Mouse (Mus musculus) E14TG2a.4 (cell line): ENCODE results near the gene Krt83.

Experiments
- H3K27me3 ChIP-seq: 2 replicates; pipeline ENCODE4 v1.6.1; 2014; ENCODE audit warnings: low read length, control low read depth; ENCODE audit not compliant: insufficient read depth
- H3K36me3 ChIP-seq: 2 replicates; pipeline ENCODE4 v1.6.1; 2014; ENCODE audit warnings: low read length, control low read depth; ENCODE audit not compliant: insufficient read depth
- H3K4me1 ChIP-seq: replicated peaks from 2 replicates; pipeline ENCODE4 v1.6.1; 2014; ENCODE audit warnings: low read depth, low read length, control low read depth
- H3K4me3 ChIP-seq: replicated peaks from 2 replicates; pipeline ENCODE4 v1.5.1; 2014; ENCODE audit warnings: mild to moderate bottlenecking, low read length
- H3K9me3 ChIP-seq: 2 replicates; pipeline ENCODE4 v1.6.1; 2014; ENCODE audit warnings: low read length, control low read depth
- CTCF ChIP-seq: conservative IDR thresholded peaks from 2 replicates; pipeline ENCODE4 v1.5.1; 2014; ENCODE audit warnings: low read length
- NANOG ChIP-seq: IDR thresholded peaks from 2 replicates; pipeline ENCODE4 v1.6.1; 2014; ENCODE audit warnings: borderline replicate concordance, low read length, mixed read lengths
- POU5F1 ChIP-seq: IDR thresholded peaks from 2 replicates; pipeline ENCODE4 v1.6.1; 2014; ENCODE audit warnings: low read length, borderline replicate concordance

Krt83 gene

DNA sequence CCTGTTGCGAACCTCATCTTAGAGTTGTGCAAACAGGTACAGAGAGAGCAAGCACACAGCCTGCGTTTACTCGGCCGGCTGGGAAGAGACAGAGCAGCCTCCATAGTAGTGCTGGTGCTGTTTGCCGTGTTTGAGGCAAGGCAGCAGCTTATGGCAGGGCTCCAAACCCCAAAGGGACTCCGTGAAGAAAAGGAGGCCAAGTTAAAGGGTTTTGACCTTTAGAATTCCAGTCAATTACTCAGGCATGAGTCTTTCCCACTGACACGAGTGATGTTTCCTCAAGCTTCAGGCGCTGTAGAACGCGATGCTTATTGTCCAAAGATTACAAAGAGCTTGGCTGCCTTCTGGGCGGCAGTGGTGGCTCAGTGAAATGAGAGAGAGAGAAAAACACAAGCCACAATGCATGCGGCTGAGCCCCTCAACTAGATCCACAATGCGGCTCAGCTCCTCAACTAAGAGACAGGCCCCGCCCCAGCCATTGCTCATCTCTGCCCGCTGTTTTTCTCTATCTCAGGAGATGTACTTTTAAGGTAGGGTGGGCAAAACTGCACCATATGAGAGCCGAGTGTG, 32.9 kb downstream of the Krt83 start:
- H3K36me3 ChIP-seq = no peaks in the 10 kb centered on the region
- H3K9me3 ChIP-seq = peaks cover 21% of the 10 kb centered on the region
- no peak overlapping the region for H3K4me3 ChIP-seq
- TF ChIP-seq CTCF = no peak
- TF ChIP-seq NANOG = no peak
- no peak for TF ChIP-seq POU5F1
- H3K27me3 ChIP-seq = peaks cover 19% of the 10 kb centered on the region
- peaks cover 6% of the 10 kb centered on the region for H3K4me1 ChIP-seq

DNA sequence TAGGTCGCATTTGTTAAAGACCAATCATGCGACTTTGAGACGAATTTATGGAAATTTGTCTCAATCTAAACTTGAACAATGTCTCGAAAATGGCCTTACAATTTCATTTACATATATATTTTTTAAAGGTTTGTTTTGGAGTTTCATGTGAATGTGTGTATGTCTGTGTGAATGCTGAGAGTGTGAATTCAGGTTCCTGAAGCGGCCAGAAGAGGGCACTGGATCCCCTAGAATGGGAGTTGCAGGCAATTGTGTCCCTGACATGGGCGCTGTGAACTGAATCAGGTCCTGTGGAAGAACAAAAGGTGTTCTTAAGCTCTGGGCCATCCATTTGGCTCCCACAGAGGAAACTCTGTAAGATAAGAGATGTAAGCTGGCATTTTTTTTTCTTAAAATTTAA, 35.4 kb downstream of the Krt83 start:
- H3K27me3 ChIP-seq = no peaks in the 10 kb centered on the region
- peaks cover 33% of the 10 kb centered on the region for H3K9me3 ChIP-seq
- no peak overlapping the region for H3K4me3 ChIP-seq
- 0 out of 2 replicates have a peak, but pooled peaks have one; percentile 10 for TF ChIP-seq CTCF
- TF ChIP-seq POU5F1 = no peak
- H3K36me3 ChIP-seq = no peaks in the 10 kb centered on the region
- H3K4me1 ChIP-seq = peaks cover 6% of the 10 kb centered on the region

DNA sequence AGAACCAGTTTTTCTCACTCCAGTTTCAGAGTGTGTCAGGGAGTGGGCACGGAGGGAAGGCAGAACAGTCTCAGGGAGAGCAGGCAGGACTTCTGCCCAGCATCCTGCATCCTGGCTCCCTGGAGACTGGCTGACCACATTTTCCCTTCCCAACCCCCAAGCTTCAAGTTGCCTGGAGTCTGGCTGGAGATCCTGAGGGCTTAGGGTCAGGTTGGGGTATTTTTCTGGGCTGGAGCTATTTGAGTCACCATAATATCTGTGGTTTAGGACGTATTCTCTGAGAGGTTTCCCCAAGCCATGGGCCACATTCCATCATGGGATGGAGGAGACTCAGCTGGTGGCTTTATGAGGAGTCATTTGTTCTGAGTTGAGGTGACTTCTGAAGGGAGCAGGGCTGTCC, 36.0 kb downstream of the Krt83 start:
- TF ChIP-seq CTCF (no peak), NANOG (no peak), POU5F1 (no peak)
- H3K4me1 ChIP-seq = peaks cover 6% of the 10 kb centered on the region
- H3K4me3 ChIP-seq = no peak overlapping the region
- no peaks in the 10 kb centered on the region for H3K27me3 ChIP-seq
- H3K9me3 ChIP-seq = peaks cover 32% of the 10 kb centered on the region
- H3K36me3 ChIP-seq = no peaks in the 10 kb centered on the region

DNA sequence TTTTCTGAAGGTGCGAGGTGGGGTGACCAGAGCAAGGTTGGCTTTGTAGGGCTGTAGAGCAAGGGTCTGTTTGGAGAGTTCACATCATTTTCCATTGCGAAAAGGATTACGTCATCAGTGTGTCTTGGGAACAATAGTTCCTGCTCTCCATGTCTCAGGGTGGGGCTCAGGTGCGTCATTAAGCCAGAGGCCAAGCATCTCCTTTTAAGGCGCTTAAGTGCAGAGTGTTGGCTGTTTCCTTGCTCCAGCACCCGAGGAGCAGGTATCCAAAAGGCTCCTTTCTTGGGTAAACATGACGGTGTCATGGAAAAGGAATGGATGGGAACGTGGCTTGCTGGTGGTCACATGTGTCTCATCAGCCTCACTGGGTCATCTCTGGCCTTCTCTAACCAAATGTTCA, 36.5 kb downstream of the Krt83 start:
- Histone ChIP-seq H3K27me3 (no peaks in the 10 kb centered on the region), H3K9me3 (peaks cover 29% of the 10 kb centered on the region), H3K4me3 (no peak overlapping the region), H3K36me3 (no peaks in the 10 kb centered on the region), H3K4me1 (peaks cover 6% of the 10 kb centered on the region)
- TF ChIP-seq POU5F1 = no peak
- TF ChIP-seq CTCF = no peak
- no peak for TF ChIP-seq NANOG

DNA sequence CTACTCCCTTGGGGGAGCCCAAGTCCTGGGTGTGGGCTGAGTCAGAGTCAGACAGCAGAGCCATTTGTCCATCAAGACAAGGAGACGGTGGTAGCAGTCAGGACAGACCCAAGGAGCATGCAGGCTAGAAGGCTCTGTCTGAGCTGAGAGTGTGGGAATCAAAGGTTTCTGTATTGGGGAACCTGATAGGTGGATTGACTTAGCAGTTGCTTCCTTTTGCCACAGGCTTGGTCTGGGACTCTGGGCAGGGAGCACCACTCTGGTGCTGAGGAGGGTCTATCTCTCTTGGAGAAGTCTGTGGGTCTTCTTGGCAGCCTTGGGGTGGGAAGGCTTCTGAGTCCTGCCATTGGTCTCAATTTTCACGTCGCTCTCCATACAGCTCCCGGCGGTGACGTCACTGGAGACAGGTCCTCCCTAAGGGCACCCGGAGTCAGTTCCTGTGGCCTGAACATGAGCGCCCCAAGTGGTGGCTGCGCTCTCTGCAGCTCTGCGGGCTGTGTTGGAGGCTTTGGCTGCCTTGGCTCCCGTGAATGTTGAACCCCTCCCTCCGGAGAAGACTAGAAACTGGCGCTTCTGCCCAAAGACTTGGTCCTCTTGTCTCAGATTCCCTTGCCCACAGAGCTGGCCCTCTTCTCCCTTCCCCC, 38.1 kb downstream of the Krt83 start:
- no peak overlapping the region for H3K4me3 ChIP-seq
- H3K9me3 ChIP-seq = peaks cover 28% of the 10 kb centered on the region
- no peaks in the 10 kb centered on the region for H3K4me1 ChIP-seq
- no peaks in the 10 kb centered on the region for H3K36me3 ChIP-seq
- H3K27me3 ChIP-seq = no peaks in the 10 kb centered on the region
- TF ChIP-seq NANOG (no peak), CTCF (peak; percentile 42), POU5F1 (no peak)

DNA sequence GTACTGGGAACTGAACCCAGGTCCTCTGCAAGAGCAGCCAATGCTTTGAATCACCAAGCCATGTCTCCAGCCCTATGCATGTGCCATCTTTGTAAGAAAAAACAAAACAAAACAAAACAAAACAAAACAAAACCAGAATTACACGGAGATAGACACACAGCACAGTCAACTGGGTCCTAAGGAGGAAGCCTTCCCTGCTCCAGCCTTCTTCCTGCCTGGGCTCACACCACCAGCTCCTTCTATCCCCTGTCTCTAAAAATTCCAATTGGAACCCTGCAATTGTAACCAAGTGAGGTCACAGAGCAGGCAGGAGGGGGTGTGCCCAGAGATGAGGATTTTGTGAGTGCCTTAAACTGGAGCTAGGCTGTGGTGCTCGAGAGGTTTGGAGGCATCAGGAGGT, 43.9 kb downstream of the Krt83 start, which contains the start of gene Krt88:
TSS of gene Krt88 (plus strand) at position 301 of the 400 bp plus-strand sequence.
- Histone ChIP-seq H3K4me3 (0 out of 2 replicates have a peak within 1 kb of the TSS, but pooled peaks have one; percentile 3), H3K9me3 (peaks cover 13% of the 10 kb centered on the region), H3K27me3 (no peaks in the 10 kb centered on the region), H3K4me1 (no peaks in the 10 kb centered on the region), H3K36me3 (no peaks in the 10 kb centered on the region)
- no peak for TF ChIP-seq NANOG
- no peak for TF ChIP-seq POU5F1
- no peak for TF ChIP-seq CTCF

DNA sequence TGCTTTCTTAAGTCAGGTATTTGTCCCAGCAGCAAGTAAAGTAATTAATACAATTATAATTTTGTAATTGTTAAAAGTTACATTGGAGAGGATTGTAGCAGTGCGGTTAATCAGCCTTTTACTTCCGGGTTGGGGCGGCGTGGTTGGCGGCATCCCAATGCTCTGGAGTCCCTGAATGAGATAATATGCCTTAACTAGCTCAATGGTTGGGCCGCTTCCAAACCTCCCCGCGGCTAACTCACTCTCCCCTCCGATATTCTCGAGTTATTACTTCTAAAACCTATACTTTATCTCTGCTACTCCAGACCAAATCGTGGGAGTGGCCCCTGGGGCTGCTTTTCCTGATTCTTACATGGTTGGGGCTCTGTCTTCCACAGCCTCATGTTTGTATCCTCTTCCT, 44.7 kb downstream of the Krt83 start:
- H3K9me3 ChIP-seq = peaks cover 8% of the 10 kb centered on the region
- no peak for TF ChIP-seq NANOG
- no peak for TF ChIP-seq POU5F1
- no peak for TF ChIP-seq CTCF
- H3K36me3 ChIP-seq = no peaks in the 10 kb centered on the region
- no peaks in the 10 kb centered on the region for H3K4me1 ChIP-seq
- 0 out of 2 replicates have a peak overlapping the region, but pooled peaks have one; percentile 3 for H3K4me3 ChIP-seq
- no peaks in the 10 kb centered on the region for H3K27me3 ChIP-seq

DNA sequence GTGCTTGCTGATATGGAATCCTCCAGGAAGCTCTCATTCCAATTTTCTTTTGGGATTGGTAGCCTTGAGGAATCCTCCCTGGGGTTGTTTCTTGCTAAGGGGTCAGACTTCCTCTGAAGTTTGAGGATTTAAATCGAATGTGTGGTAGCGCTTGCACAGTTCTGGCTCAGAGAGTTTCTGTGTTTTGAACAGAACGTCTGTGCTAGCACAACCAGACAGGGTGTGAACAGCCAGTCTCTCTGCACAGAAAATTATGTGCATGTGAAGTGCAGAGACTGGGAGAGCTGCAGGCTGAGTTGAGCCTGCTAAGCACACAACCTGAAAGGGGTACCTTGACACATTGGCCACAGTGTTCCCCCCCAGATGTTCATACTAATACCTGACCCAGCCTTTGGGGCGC, 50.5 kb downstream of the Krt83 start:
- H3K27me3 ChIP-seq = peaks cover 43% of the 10 kb centered on the region
- H3K36me3 ChIP-seq = no peaks in the 10 kb centered on the region
- H3K9me3 ChIP-seq = no peaks in the 10 kb centered on the region
- no peak overlapping the region for H3K4me3 ChIP-seq
- peaks cover 5% of the 10 kb centered on the region; the same call in 1 of the 2 replicates for H3K4me1 ChIP-seq
- TF ChIP-seq NANOG (no peak), CTCF (no peak), POU5F1 (no peak)
